ENCODE assay signal across 10 mouse cellular contexts in genomic region chr1:184076756-184077155, GRCm38 (mm10). TPM values are rescaled to one million over a fixed set of nuclear protein-coding genes. Genes with fewer than 3 reads are reported as not detected.
DNase-seq lines count a peak whose midpoint lies in the region; ATAC-seq lines count a peak whose summit lies in the region.
"Had no signal": no experiment of that assay in that cellular context is flagged by ENCODE, and none has a peak within 500 bp of the region (broad histone marks: within the 10 kb centered on the region; RNA-seq: fewer than 3 reads in every experiment).

No protein-coding gene starts in this region.

- H3K9me3 ChIP-seq in kidney, embryonic 14.5 days (ENCODE audit: control insufficient read depth, low read length), result no peaks in the 10 kb centered on the region
- no peaks in the 10 kb centered on the region for H3K9me3 ChIP-seq in intestine, embryonic 15.5 days

- H3K9ac ChIP-seq in kidney, embryonic 14.5 days (ENCODE audit: low read depth, low read length), result no peak overlapping the region
- no peak overlapping the region for H3K9ac ChIP-seq in intestine, embryonic 15.5 days

- H3K4me2 ChIP-seq in kidney, embryonic 14.5 days (replicated peaks; ENCODE audit: low read depth, low read length), result no peak overlapping the region
- H3K4me2 ChIP-seq in intestine, embryonic 15.5 days (replicated peaks), result no peak overlapping the region

- H3K27ac ChIP-seq in kidney, embryonic 14.5 days (ENCODE audit: low read depth, low read length), result no peak overlapping the region; the same call in 1 of the 2 replicates
- H3K27ac ChIP-seq in intestine, embryonic 15.5 days, result peak overlapping the region; percentile 38; the same call in 1 of the 2 replicates
- H3K27ac ChIP-seq: macrophage had no signal

- peaks cover 3% of the 10 kb centered on the region; the same call in 1 of the 2 replicates for H3K4me1 ChIP-seq in kidney, embryonic 14.5 days (ENCODE audit: control insufficient read depth, insufficient read depth, low read length)
- 0 out of 2 replicates have a peak, but pooled peaks cover 5% of the 10 kb centered on the region for H3K4me1 ChIP-seq in intestine, embryonic 15.5 days (replicated peaks)

- no peaks in the 10 kb centered on the region for H3K27me3 ChIP-seq in kidney, embryonic 14.5 days (ENCODE audit: control insufficient read depth, insufficient read depth, low read length)
- H3K27me3 ChIP-seq in intestine, embryonic 15.5 days (replicated peaks), result no peaks in the 10 kb centered on the region

- no peaks in the 10 kb centered on the region for H3K36me3 ChIP-seq in kidney, embryonic 14.5 days (ENCODE audit: control insufficient read depth, insufficient read depth, low read length)
- H3K36me3 ChIP-seq in intestine, embryonic 15.5 days, result no peaks in the 10 kb centered on the region; the same call in 1 of the 2 replicates

- 70% methylated on average over 2 of the region's 2 CpGs for WGBS in kidney, embryonic 14.5 days
- 44% methylated on average over 2 of the region's 2 CpGs for WGBS in intestine, embryonic 15.5 days

- H3K4me3 ChIP-seq in kidney, embryonic 14.5 days (ENCODE audit: low read length), result no peak overlapping the region
- no peak overlapping the region for H3K4me3 ChIP-seq in intestine, embryonic 15.5 days (replicated peaks)

- ATAC-seq in kidney, embryonic 14.5 days (ENCODE audit: low FRiP score, low TSS enrichment), result no peak
- ATAC-seq in intestine, embryonic 15.5 days, result no peak

- DNase-seq in kidney, adult 11 months, result peak; percentile 10
- DNase-seq in urinary bladder, postnatal 14 days (ENCODE audit: low spot score), result peak; percentile 39
- DNase-seq in urinary bladder, adult 2 months (ENCODE audit: low spot score), result no peak
- no peak for DNase-seq in liver
- no peak for DNase-seq in thymus, postnatal 0 days (ENCODE audit: low spot score)
- DNase-seq: cerebellum, adult 11-12 months; thymus, postnatal 14 days had no signal

RNA-seq across cellular contexts. Expression of gene 1700056E22Rik, which starts 42.7 kb away (rescaled TPM):
- 1.4 and 2.0 TPM in 2 replicates for polyA plus RNA-seq in kidney, embryonic 14.5 days (2014; fragmentation: Nextera tagmentation; extraction: Ambion mirVana)
- polyA plus RNA-seq in urinary bladder, adult 2 months (2012; rRNA removed), result 0.66 and 0.94 TPM in 2 replicates
- 1.2 and 1.7 TPM in 2 replicates for polyA plus RNA-seq in intestine, embryonic 15.5 days (2015; fragmentation: Nextera tagmentation; extraction: Ambion mirVana)
- polyA plus RNA-seq in thymus, postnatal 0 days (2015; fragmentation: Nextera tagmentation; extraction: Ambion mirVana), result 6.2 and 8.7 TPM in 2 replicates

Comparison
In these comparisons a context has a peak if more than half of its experiments do, and no peak if none do; other contexts are left out.
1. DNase-seq: peak in kidney, adult 11 months (single experiment) and urinary bladder, postnatal 14 days (single experiment); none in urinary bladder, adult 2 months (single experiment), liver (single experiment) and thymus, postnatal 0 days (single experiment).